Mouse (Mus musculus) embryonic facial prominence, embryonic 13.5 days (tissue): ENCODE measurements around the gene Gm28230. TPM values are rescaled to one million over a fixed set of nuclear protein-coding genes. Genes with fewer than 3 reads are reported as not detected.
A peak's percentile ranks its signal among the peaks of the same experiment; 100 is the strongest.

ENCODE experiments used
- ATAC-seq: fragments of 200-750 bp; cut with Nextera tagmentation; 2 replicates; pipeline ENCODE4 v1.8.0; 2017; ENCODE audit warnings: low read depth; ENCODE audit not compliant: insufficient number of reproducible peaks, insufficient read depth, low FRiP score, low TSS enrichment
- H3K27ac ChIP-seq: fragments of 300-500 bp; sonication (generic); 2 replicates; pipeline ENCODE4 v1.5.1; 2015; ENCODE audit warnings: moderate library complexity, mild to moderate bottlenecking, inconsistent platforms
- H3K27me3 ChIP-seq: fragments of 300-500 bp; sonication (generic); 2 replicates; pipeline ENCODE4 v1.6.1; 2015; ENCODE audit warnings: mild to moderate bottlenecking, inconsistent platforms
- H3K36me3 ChIP-seq: fragments of 300-500 bp; sonication (generic); 2 replicates; pipeline ENCODE4 v1.6.1; 2015; ENCODE audit warnings: mild to moderate bottlenecking, inconsistent platforms
- H3K4me1 ChIP-seq: fragments of 300-500 bp; sonication (generic); 2 replicates; pipeline ENCODE4 v1.6.1; 2015; ENCODE audit warnings: inconsistent platforms
- H3K4me2 ChIP-seq: fragments of 300-500 bp; sonication (generic); 2 replicates; pipeline ENCODE4 v1.6.1; 2015; ENCODE audit warnings: moderate library complexity, mild to moderate bottlenecking, inconsistent platforms
- H3K4me3 ChIP-seq: fragments of 300-500 bp; sonication (generic); 2 replicates; pipeline ENCODE4 v1.5.1; 2015; ENCODE audit warnings: mild to moderate bottlenecking, inconsistent platforms
- H3K9ac ChIP-seq: fragments of 300-500 bp; sonication (generic); 2 replicates; pipeline ENCODE4 v1.6.1; 2015; ENCODE audit warnings: mild to moderate bottlenecking, inconsistent platforms
- H3K9me3 ChIP-seq: fragments of 300-500 bp; sonication (generic); 2 replicates; pipeline ENCODE4 v1.6.1; 2016; ENCODE audit warnings: inconsistent platforms
- WGBS: fragments of 180-500 bp; shearing (Covaris S2); methylation state at CpG from one replicate; pipeline ENCODE4 v1.1.7; 2015; ENCODE audit warnings: mixed read lengths; 5-methylcytosine and 5-hydroxymethylcytosine counted together
- microRNA counts: library from miRNA; unstranded; fragments of <30 nt; microRNA quantifications from one replicate; lab custom pipeline; 2016
- microRNA-seq: library from miRNA; unstranded; fragments of <30 nt; microRNA quantifications from one replicate; pipeline ENCODE4, GENCODE M21; 2016
- polyA plus RNA-seq: library from polyadenylated mRNA; unstranded; fragments of >200 nt; fragmentation: Nextera tagmentation; extraction: Ambion mirVana; gene quantifications from 2 replicates; pipeline ENCODE4 v1.2.1, GENCODE M21; 2015

Gene Gm28230
- polyA plus RNA-seq, 1 experiment from 2014 or later = 0.18 TPM

DNA sequence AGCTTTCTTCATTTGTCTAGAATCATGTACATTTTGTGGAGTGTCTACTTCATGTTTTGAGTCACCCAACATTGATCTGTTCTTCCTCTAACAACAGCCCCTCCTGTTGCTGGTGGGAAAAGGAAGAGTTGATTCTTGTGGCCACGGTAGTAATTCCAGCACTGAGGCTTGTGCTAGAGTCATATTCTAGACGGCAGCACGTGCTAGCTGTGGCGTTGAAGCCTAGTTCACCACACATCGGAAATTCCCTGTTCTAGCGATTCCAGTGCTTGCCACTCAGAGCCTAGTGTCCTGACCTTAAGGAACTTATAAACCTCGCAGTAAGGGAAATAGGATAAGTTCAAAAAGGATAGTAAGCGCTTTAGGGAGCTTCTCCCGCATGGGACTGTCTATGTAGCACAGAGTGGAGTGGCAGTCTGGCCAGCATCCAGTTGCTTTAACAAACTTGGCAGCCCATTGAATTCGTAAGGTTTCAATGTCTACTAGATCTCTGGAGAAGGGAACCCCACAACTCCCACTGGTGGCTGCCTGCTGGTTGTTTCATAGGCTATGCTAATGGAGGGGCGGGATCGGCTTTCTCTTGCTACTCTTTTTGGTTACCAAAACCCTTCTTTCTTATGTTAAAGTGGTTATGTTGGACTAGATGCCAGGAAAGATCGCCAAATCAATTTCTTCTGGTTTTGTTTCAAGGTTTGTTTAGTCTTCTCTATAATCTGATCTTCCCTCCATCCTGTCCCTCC, 51.2 kb downstream of the Gm28230 start:
- H3K4me2 ChIP-seq = no peak overlapping the region
- H3K36me3 ChIP-seq = no peaks in the 10 kb centered on the region
- H3K9ac ChIP-seq = no peak overlapping the region
- WGBS = 57% methylated on average over 13 of the region's 13 CpGs
- H3K27ac ChIP-seq = no peak overlapping the region
- ATAC-seq = no peak
- peaks cover 4% of the 10 kb centered on the region; the same call in 1 of the 2 replicates for H3K4me1 ChIP-seq
- H3K27me3 ChIP-seq = peaks cover 17% of the 10 kb centered on the region
- no peaks in the 10 kb centered on the region for H3K9me3 ChIP-seq
- no peak overlapping the region for H3K4me3 ChIP-seq

- H3K4me1 ChIP-seq = peaks cover 4% of the 10 kb centered on the region; the same call in 1 of the 2 replicates
- no peak for ATAC-seq
- H3K9me3 ChIP-seq = no peaks in the 10 kb centered on the region
- no peak overlapping the region for H3K4me2 ChIP-seq
- 64% methylated on average over 5 of the region's 5 CpGs for WGBS
- H3K27me3 ChIP-seq = peaks cover 16% of the 10 kb centered on the region
- H3K4me3 ChIP-seq = no peak overlapping the region
- H3K36me3 ChIP-seq = no peaks in the 10 kb centered on the region
- no peak overlapping the region for H3K27ac ChIP-seq
- H3K9ac ChIP-seq = no peak overlapping the region
Measured at GRCm38 (mm10) chr2:74781386-74781785, 54.9 kb downstream of the Gm28230 start.

DNA sequence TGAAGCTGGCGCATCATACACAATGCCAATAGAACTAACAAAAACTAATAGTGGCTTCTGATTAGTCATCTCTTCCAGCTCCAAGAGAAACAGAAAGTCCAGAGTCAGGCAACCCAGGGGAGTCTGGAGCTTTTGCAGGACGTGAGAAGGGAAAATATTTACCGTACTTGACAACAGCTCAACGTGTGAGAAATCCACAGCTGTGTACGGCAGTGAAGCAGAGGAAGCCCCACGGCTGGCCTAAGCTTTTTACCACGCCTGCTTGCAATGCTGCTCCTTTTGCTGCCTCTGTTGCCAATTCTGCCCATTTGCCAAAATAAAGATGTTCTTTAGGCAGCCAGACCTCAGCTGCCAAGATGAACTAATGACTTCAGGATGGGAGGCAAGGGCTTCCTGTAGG, 69.0 kb downstream of the Gm28230 start:
- no peaks in the 10 kb centered on the region for H3K4me1 ChIP-seq
- H3K4me2 ChIP-seq = no peak overlapping the region
- no peak overlapping the region for H3K4me3 ChIP-seq
- WGBS = 44% methylated on average over 7 of the region's 7 CpGs
- no peak for ATAC-seq
- H3K9ac ChIP-seq = no peak overlapping the region
- H3K27ac ChIP-seq = no peak overlapping the region
- H3K36me3 ChIP-seq = no peaks in the 10 kb centered on the region
- 0 out of 2 replicates have a peak, but pooled peaks cover 4% of the 10 kb centered on the region for H3K27me3 ChIP-seq
- H3K9me3 ChIP-seq = no peaks in the 10 kb centered on the region

MicroRNA genes within 50 kb of the gene (microRNA counts, 519-probe panel; counts per million panel counts)
- microRNA mmu-miR-10b (lab: Ali Mortazavi, UCI) = 1,753 counts per million, percentile 48 among the panel's probes with 10 or more counts

Small RNA genes lying within 50 kb of the gene (microRNA-seq; reads per million reads assigned to microRNA genes)
- gene Gm44463 = not detected
- 2,061 reads per million, percentile 82 among the genes with 10 or more reads in this experiment for gene Mir10b

Other genes starting within 250 kb of the Gm28230 start
- 36.9 and 39.8 TPM in 2 replicates for gene Lnpk, start 147.3 kb upstream of the Gm28230 start, polyA plus RNA-seq
- not detected in 2 replicates for gene Evx2, start 67.2 kb upstream of the Gm28230 start, polyA plus RNA-seq
- gene Hoxd13, start 58.4 kb upstream of the Gm28230 start, polyA plus RNA-seq = not detected in 2 replicates
- not detected in 2 replicates for gene Hoxd12, start 51.7 kb upstream of the Gm28230 start, polyA plus RNA-seq
- not detected in 2 replicates for gene Hoxd11, start 47.2 kb upstream of the Gm28230 start, polyA plus RNA-seq
- 0.14 TPM in 1 of 2 replicates, not detected in the other for gene Hoxd10, start 34.8 kb upstream of the Gm28230 start, polyA plus RNA-seq
- gene Hoxd9, start 29.0 kb upstream of the Gm28230 start, polyA plus RNA-seq = 0.80 and 1.4 TPM in 2 replicates
- 2.5 and 3.7 TPM in 2 replicates for gene Hoxd8, start 22.1 kb upstream of the Gm28230 start, polyA plus RNA-seq
- 1.5 and 3.3 TPM in 2 replicates for gene Hoxd3, start 14.8 kb upstream of the Gm28230 start, polyA plus RNA-seq
- gene Hoxd4, start 14.8 kb upstream of the Gm28230 start, polyA plus RNA-seq = 0.50 TPM in 1 of 2 replicates, not detected in the other
- 3.8 and 5.4 TPM in 2 replicates for gene Hoxd1, start 36.3 kb downstream of the Gm28230 start, polyA plus RNA-seq
- gene Mtx2, start 99.1 kb downstream of the Gm28230 start, polyA plus RNA-seq = 120 and 131 TPM in 2 replicates